ENCODE assay signal across 21 mouse cellular contexts in the genomic region with DNA sequence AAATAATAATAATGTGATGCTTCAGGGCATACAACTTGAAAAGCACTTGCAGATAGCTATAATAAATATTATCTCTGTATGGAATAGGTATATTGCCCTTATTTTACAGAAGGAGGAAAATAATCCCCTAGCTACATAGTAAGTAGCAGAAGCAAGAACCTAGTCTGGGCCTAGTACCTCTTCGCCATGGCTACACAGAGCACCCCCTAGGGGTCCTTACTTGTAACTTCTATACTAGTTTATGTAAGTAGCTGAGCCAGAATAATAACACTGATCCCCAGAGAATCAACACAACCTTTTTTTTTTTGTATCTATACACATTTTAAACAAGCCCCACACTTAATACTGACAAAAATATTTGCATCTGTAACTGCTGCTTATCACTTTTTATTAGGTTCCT. TPM values are rescaled to one million over a fixed set of nuclear protein-coding genes. Genes with fewer than 3 reads are reported as not detected.
DNase-seq lines count a peak whose midpoint lies in the region; ATAC-seq and TF ChIP-seq lines count a peak whose summit lies in the region.
"Had no signal": no experiment of that assay in that cellular context is flagged by ENCODE, and none has a peak within 500 bp of the region (broad histone marks: within the 10 kb centered on the region; RNA-seq: fewer than 3 reads in every experiment).

No protein-coding gene starts in this region.

- TF ChIP-seq CTCF in liver, postnatal 0 days (IDR thresholded peaks at IDR 0.05; ENCODE audit: low read depth) = peak; percentile 17; the same call in 1 of the 2 replicates
- TF ChIP-seq CTCF in brain, embryonic 14.5 days (IDR thresholded peaks at IDR 0.05; ENCODE audit: borderline replicate concordance, extremely low read depth, insufficient read depth, insufficient read length) = 0 out of 2 replicates have a peak, but pooled peaks have one; percentile 13
- TF ChIP-seq CTCF in stomach, postnatal 0 days (IDR thresholded peaks at IDR 0.05; ENCODE audit: low read depth) = 0 out of 2 replicates have a peak, but pooled peaks have one; percentile 7

- no peak for ATAC-seq in liver, postnatal 0 days
- ATAC-seq in liver, embryonic 11.5 days (replicated peaks; ENCODE audit: low FRiP score) = no peak
- ATAC-seq in stomach, postnatal 0 days (ENCODE audit: low FRiP score, low TSS enrichment) = no peak
- ATAC-seq in erythroblast, adult 5-6 weeks (replicated peaks; ENCODE audit: low FRiP score, poor library complexity, severe bottlenecking) = no peak
- ATAC-seq: forebrain, embryonic 16.5 days; hindbrain, embryonic 16.5 days; midbrain, embryonic 13.5 days had no signal

- DNase-seq in liver, postnatal 0 days = no peak
- no peak for DNase-seq in liver, embryonic 11.5 days (ENCODE audit: low spot score)
- DNase-seq in ES-CJ7 (ENCODE audit: low read depth, low spot score) = peak; percentile 22
- no peak for DNase-seq in brain, embryonic 14.5 days (ENCODE audit: low read depth)
- no peak for DNase-seq in stomach, postnatal 0 days (ENCODE audit: low spot score)
- no peak for DNase-seq in layer of hippocampus, adult 9-11 months
- DNase-seq: adrenal gland, adult 8-10 months; cerebellum, adult 18-20 months; cerebellum, postnatal 36 days; gastrocnemius, postnatal 25 days; heart, postnatal 36 days; kidney, adult 11 months; kidney, postnatal 10 days; lung, postnatal 4 days; right cerebral cortex, postnatal 14 days; thymus, postnatal 25 days had no signal

- no peaks in the 10 kb centered on the region for H3K36me3 ChIP-seq in liver, postnatal 0 days (replicated peaks; ENCODE audit: insufficient read depth, low read length)
- H3K36me3 ChIP-seq in liver, embryonic 11.5 days (ENCODE audit: control insufficient read depth, insufficient read depth, low read length) = no peaks in the 10 kb centered on the region
- H3K36me3 ChIP-seq in stomach, postnatal 0 days (ENCODE audit: control insufficient read depth, insufficient read depth, low read length) = no peaks in the 10 kb centered on the region
- H3K36me3 ChIP-seq: midbrain, embryonic 13.5 days had no signal

- no peaks in the 10 kb centered on the region for H3K27me3 ChIP-seq in liver, postnatal 0 days (ENCODE audit: insufficient read depth, low read length)
- H3K27me3 ChIP-seq in liver, embryonic 11.5 days (replicated peaks; ENCODE audit: control insufficient read depth, insufficient read depth, low read length) = no peaks in the 10 kb centered on the region
- H3K27me3 ChIP-seq in stomach, postnatal 0 days (ENCODE audit: control insufficient read depth, insufficient read depth, low read length) = no peaks in the 10 kb centered on the region
- H3K27me3 ChIP-seq: midbrain, embryonic 13.5 days had no signal

- no peak overlapping the region for H3K4me2 ChIP-seq in liver, postnatal 0 days (ENCODE audit: low read depth, low read length)
- H3K4me2 ChIP-seq in liver, embryonic 11.5 days = no peak overlapping the region
- no peak overlapping the region for H3K4me2 ChIP-seq in stomach, postnatal 0 days (replicated peaks; ENCODE audit: low read depth)
- H3K4me2 ChIP-seq: heart, embryonic 11.5 days; midbrain, embryonic 13.5 days had no signal

- no peak overlapping the region for H3K4me3 ChIP-seq in liver, postnatal 0 days (ENCODE audit: low read depth, low read length)
- H3K4me3 ChIP-seq in liver, embryonic 11.5 days (ENCODE audit: low read depth, low read length) = no peak overlapping the region
- H3K4me3 ChIP-seq in stomach, postnatal 0 days (ENCODE audit: low read depth, low read length) = no peak overlapping the region
- H3K4me3 ChIP-seq: midbrain, embryonic 13.5 days had no signal

- TF ChIP-seq POLR2A in brain, embryonic 14.5 days (IDR thresholded peaks at IDR 0.05; ENCODE audit: borderline replicate concordance, extremely low read depth, insufficient read depth, insufficient read length, poor library complexity, severe bottlenecking) = no peak

- no peak overlapping the region for H3K9ac ChIP-seq in liver, postnatal 0 days (replicated peaks)
- no peak overlapping the region for H3K9ac ChIP-seq in liver, embryonic 11.5 days (ENCODE audit: low read depth, low read length)
- H3K9ac ChIP-seq in stomach, postnatal 0 days (ENCODE audit: low read length) = no peak overlapping the region
- H3K9ac ChIP-seq: midbrain, embryonic 13.5 days had no signal

- no peaks in the 10 kb centered on the region for H3K4me1 ChIP-seq in liver, postnatal 0 days (ENCODE audit: insufficient read depth)
- no peaks in the 10 kb centered on the region for H3K4me1 ChIP-seq in liver, embryonic 11.5 days (replicated peaks; ENCODE audit: control insufficient read depth, insufficient read depth, low read length)
- H3K4me1 ChIP-seq in stomach, postnatal 0 days (replicated peaks; ENCODE audit: control insufficient read depth, insufficient read depth) = no peaks in the 10 kb centered on the region
- H3K4me1 ChIP-seq: midbrain, embryonic 13.5 days had no signal

- TF ChIP-seq EP300 in liver, postnatal 0 days (IDR thresholded peaks at IDR 0.05; ENCODE audit: low read depth) = no peak
- TF ChIP-seq EP300 in stomach, postnatal 0 days (optimal IDR thresholded peaks at IDR 0.05) = no peak

- 31% methylated on average over 1 of the region's 1 CpGs for WGBS in liver, postnatal 0 days (ENCODE audit: insufficient replicate concordance)
- 32% methylated on average over 1 of the region's 1 CpGs for WGBS in liver, embryonic 11.5 days
- WGBS in stomach, postnatal 0 days = 48% methylated on average over 1 of the region's 1 CpGs

- no peak overlapping the region for H3K27ac ChIP-seq in liver, postnatal 0 days (ENCODE audit: low read depth)
- no peak overlapping the region for H3K27ac ChIP-seq in liver, embryonic 11.5 days (ENCODE audit: low read depth, low read length)
- no peak overlapping the region for H3K27ac ChIP-seq in stomach, postnatal 0 days (replicated peaks)
- H3K27ac ChIP-seq: midbrain, embryonic 13.5 days had no signal

- H3K9me3 ChIP-seq in liver, postnatal 0 days (ENCODE audit: low read length) = no peaks in the 10 kb centered on the region
- H3K9me3 ChIP-seq in liver, embryonic 11.5 days (ENCODE audit: control insufficient read depth, low read length) = no peaks in the 10 kb centered on the region
- no peaks in the 10 kb centered on the region for H3K9me3 ChIP-seq in stomach, postnatal 0 days (ENCODE audit: control insufficient read depth, low read length)
- H3K9me3 ChIP-seq: midbrain, embryonic 13.5 days had no signal

RNA-seq across cellular contexts. Expression of a gene that starts 55.6 kb away (rescaled TPM):
- polyA plus RNA-seq in liver, postnatal 0 days (2015; fragmentation: Nextera tagmentation; extraction: Ambion mirVana) = 294 and 307 TPM in 2 replicates
- 292 and 305 TPM in 2 replicates for polyA plus RNA-seq in liver, embryonic 11.5 days (2014; fragmentation: Nextera tagmentation; extraction: Ambion mirVana)
- polyA plus RNA-seq in brain, embryonic 14.5 days (2012; rRNA removed) = 116 and 154 TPM in 2 replicates
- polyA plus RNA-seq in stomach, postnatal 0 days (2015; fragmentation: Nextera tagmentation; extraction: Ambion mirVana) = 354 and 360 TPM in 2 replicates
- 24.5 and 32.1 TPM in 2 replicates for total RNA-seq in erythroblast, adult 5-6 weeks (2015; ENCODE audit: low replicate concordance)
- total RNA-seq in erythroblast, adult 5-6 weeks (2017; ENCODE audit: low replicate concordance) = 5.6 and 31.8 TPM in 2 replicates
